Mouse (Mus musculus) G1E (cell line): ENCODE measurements at regions not wholly inside any gene's neighbourhood (a gene's known extent, or its start where the extent isn't known, plus 50 kb on each side); places are given as distances from the start of the nearest gene placed in this dataset.

Experiments
- CTCF ChIP-seq: IDR thresholded peaks from 2 replicates; pipeline ENCODE4 v1.5.1; 2012; ENCODE audit warnings: low read depth, low read length, inconsistent platforms, mixed read lengths
- GATA2 ChIP-seq: IDR thresholded peaks from 2 replicates; pipeline ENCODE4 v1.6.1; 2012; ENCODE audit warnings: low read depth, low read length, inconsistent platforms, borderline replicate concordance
- POLR2AphosphoS5 ChIP-seq: IDR thresholded peaks from 2 replicates; pipeline ENCODE4 v1.6.1; 2012; ENCODE audit warnings: low read depth, low read length, inconsistent platforms; ENCODE audit not compliant: insufficient replicate concordance

GRCm38 (mm10) chr14:53806231-53806630, 447.7 kb downstream of the Dad1 start:
- no peak for TF ChIP-seq CTCF
- no peak for TF ChIP-seq GATA2
- no peak for TF ChIP-seq POLR2AphosphoS5
